Mouse (Mus musculus): Measurements from ENCODE around the gene Hist2h2aa2.
A peak's percentile ranks its signal among the peaks of the same experiment; 100 is the strongest.

GRCm38 (mm10) chr3:96197129-96197749 is 42.8 kb downstream of the Hist2h2aa2 start:
- TF ChIP-seq HCFC1 (IDR thresholded peaks at IDR 0.05; ENCODE audit: borderline replicate concordance, insufficient read depth, low read length) (peak; percentile 91), ZNF384 (IDR thresholded peaks at IDR 0.05; ENCODE audit: low read depth, low read length) (no peak), ZC3H11A (IDR thresholded peaks at IDR 0.05; ENCODE audit: borderline replicate concordance, low read depth, low read length) (no peak), CHD2 (IDR thresholded peaks at IDR 0.05; ENCODE audit: low read depth, low read length) (peak; percentile 92), MAFK (IDR thresholded peaks at IDR 0.05; ENCODE audit: insufficient read depth, low read depth, low read length) (peak; percentile 62; the same call in 1 of the 2 replicates)

Measured in ES-E14 (cell line).